Mouse (Mus musculus): Measurements from ENCODE around the gene 9930104L06Rik. TPM values are rescaled to one million over a fixed set of nuclear protein-coding genes. Genes with fewer than 3 reads are reported as not detected.
"Not testable (repeated sequence)": the region's sequence is repeated elsewhere in the genome, so short reads cannot be mapped to it uniquely, and the experiment has no call there.

The 9930104L06Rik gene
- polyA plus RNA-seq, 1 experiment from 2014 or later: 10.1 TPM

DNA sequence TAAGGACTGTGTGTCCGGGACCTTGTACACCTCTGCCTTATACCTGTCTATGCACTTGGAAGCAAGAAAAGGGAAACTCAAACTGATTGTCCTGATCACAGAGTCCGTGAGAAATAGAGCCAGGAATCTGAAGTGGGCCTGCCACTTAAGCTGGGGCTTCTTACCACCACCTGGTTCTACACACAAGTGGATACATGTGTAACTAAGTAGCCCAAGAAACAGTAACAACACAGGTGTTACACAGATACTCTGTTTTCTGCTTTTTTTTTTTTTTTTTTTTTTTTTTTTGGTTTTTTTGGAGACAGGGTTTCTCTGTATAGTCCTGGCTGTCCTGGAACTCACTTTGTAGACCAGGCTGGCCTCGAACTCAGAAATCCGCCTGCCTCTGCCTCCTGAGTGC, 2.4 kb downstream of the 9930104L06Rik start, which contains the start of gene Cdca8:
Gene Cdca8 (minus strand): TSS at position 101 of the 400 bp plus-strand sequence.
- not testable (repeated sequence) for H3K27me3 ChIP-seq (replicated peaks); H3K9ac ChIP-seq; ATAC-seq; H3K36me3 ChIP-seq; H3K4me2 ChIP-seq (replicated peaks); H3K9me3 ChIP-seq; H3K27ac ChIP-seq; H3K4me3 ChIP-seq (replicated peaks)
- H3K4me1 ChIP-seq (replicated peaks): peaks cover 12% of the 10 kb centered on the region
- 90% methylated on average over 4 of the region's 4 CpGs for WGBS

DNA sequence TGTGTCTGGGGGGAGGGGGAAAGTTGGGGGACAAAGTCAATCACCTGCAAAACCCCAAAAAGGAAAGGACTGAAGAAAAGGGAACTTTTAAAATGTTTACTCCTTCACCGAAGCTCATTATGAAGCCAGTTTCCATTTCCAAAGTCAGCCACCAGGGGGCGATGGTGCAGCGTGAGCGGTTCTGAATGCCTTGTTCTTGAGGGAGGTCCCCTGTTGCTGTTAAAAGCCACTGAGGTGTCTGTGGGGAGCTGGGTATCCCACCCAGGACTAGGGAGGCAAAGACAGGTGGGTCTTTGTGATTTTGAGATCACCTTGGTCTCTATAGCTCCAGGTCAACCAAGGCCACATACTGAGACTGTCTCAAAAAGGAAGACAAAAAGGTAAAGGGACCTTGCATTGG, 6.2 kb downstream of the 9930104L06Rik start:
- no peak overlapping the region for H3K27ac ChIP-seq
- peak; percentile 67; the same call in 1 of the 2 replicates for ATAC-seq
- H3K4me1 ChIP-seq (replicated peaks): no peaks in the 10 kb centered on the region
- no peaks in the 10 kb centered on the region for H3K9me3 ChIP-seq
- H3K9ac ChIP-seq: no peak overlapping the region
- H3K36me3 ChIP-seq: peaks cover 3% of the 10 kb centered on the region; the same call in 1 of the 2 replicates
- no peak overlapping the region for H3K4me3 ChIP-seq (replicated peaks)
- H3K27me3 ChIP-seq (replicated peaks): no peaks in the 10 kb centered on the region
- 6% methylated on average over 4 of the region's 4 CpGs for WGBS
- H3K4me2 ChIP-seq (replicated peaks): no peak overlapping the region

DNA sequence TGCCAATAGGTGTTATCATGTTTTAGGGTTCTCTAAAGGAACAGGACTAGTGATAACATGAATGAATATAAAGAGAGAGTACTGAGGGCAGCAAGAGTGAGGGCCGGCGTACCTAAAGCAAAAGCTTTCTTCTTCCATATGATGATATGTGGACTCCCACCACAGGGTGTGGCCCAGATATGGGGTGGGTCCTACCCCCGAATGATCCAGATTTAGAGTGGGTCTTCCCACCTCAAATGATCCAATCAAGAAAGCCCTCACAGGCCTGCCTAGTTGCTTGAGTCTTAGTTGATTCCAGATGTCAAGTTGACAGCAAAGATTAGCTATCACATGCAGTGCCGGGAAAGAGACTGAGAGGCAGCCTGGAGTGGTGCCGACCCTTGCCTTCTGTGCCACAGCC, 6.9 kb downstream of the 9930104L06Rik start:
- no peak for ATAC-seq
- no peak overlapping the region for H3K27ac ChIP-seq
- WGBS: 87% methylated on average over 5 of the region's 5 CpGs

DNA sequence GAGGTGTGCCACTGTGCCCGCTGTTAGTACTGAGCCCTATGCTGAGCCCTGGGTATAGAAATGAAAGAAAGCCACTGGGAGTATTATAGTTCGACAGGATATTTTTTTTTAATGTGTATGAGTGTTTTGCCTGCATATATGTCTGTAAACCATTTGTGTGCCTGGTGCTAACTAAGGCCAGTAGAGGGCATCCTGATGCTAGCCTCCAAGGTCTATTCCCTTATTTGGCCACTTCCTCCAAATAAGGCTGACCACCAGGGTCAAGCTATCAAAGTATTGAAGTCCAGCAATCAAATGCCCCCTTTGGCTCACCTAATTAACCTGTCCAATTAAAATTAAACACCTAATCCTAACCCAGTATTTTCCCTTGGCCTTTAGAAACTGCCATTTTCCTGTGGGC, 8.1 kb downstream of the 9930104L06Rik start:
- H3K4me1 ChIP-seq (replicated peaks): no peaks in the 10 kb centered on the region; the same call in 1 of the 2 replicates
- no peak overlapping the region for H3K9ac ChIP-seq
- H3K27me3 ChIP-seq (replicated peaks): no peaks in the 10 kb centered on the region
- H3K4me2 ChIP-seq (replicated peaks): no peak overlapping the region
- WGBS: 58% methylated on average over 2 of the region's 2 CpGs
- no peaks in the 10 kb centered on the region for H3K36me3 ChIP-seq
- no peak for ATAC-seq
- no peak overlapping the region for H3K4me3 ChIP-seq (replicated peaks)
- H3K27ac ChIP-seq: no peak overlapping the region
- H3K9me3 ChIP-seq: no peaks in the 10 kb centered on the region

More for the DNA sequence above, 6.9 kb downstream of the 9930104L06Rik start:
- Histone ChIP-seq H3K4me3 (replicated peaks) (no peak overlapping the region), H3K27me3 (replicated peaks) (no peaks in the 10 kb centered on the region), H3K9me3 (no peaks in the 10 kb centered on the region), H3K4me1 (replicated peaks) (no peaks in the 10 kb centered on the region), H3K4me2 (replicated peaks) (no peak overlapping the region), H3K9ac (no peak overlapping the region), H3K36me3 (peaks cover 3% of the 10 kb centered on the region; the same call in 1 of the 2 replicates)

DNA sequence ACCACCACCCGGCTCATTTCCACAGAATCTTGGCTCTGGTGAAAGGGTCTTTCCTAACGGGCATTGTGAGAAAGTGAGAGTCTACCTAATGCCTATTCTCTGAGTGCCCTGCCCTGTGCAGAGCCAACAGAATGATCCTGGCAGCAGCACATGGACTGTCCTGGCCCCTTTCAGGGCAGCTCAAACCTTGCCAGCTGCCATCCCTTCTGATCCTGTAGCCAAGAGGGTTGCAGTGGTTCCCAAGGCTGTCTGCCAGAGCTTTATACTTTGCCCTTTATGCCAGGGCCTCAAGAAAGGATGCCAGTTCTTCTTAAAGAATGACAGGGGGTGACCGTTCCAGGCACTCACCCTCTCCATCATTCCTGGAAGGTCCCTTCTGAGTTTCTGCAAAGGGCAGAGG, 12.6 kb downstream of the 9930104L06Rik start:
- Histone ChIP-seq H3K9ac (no peak overlapping the region), H3K4me1 (replicated peaks) (peaks cover 5% of the 10 kb centered on the region; the same call in 1 of the 2 replicates), H3K27ac (no peak overlapping the region), H3K9me3 (no peaks in the 10 kb centered on the region), H3K27me3 (replicated peaks) (0 out of 2 replicates have a peak, but pooled peaks cover under 1% of the 10 kb centered on the region), H3K4me2 (replicated peaks) (no peak overlapping the region), H3K4me3 (replicated peaks) (no peak overlapping the region), H3K36me3 (no peaks in the 10 kb centered on the region)
- no peak for ATAC-seq
- 89% methylated on average over 3 of the region's 3 CpGs for WGBS

DNA sequence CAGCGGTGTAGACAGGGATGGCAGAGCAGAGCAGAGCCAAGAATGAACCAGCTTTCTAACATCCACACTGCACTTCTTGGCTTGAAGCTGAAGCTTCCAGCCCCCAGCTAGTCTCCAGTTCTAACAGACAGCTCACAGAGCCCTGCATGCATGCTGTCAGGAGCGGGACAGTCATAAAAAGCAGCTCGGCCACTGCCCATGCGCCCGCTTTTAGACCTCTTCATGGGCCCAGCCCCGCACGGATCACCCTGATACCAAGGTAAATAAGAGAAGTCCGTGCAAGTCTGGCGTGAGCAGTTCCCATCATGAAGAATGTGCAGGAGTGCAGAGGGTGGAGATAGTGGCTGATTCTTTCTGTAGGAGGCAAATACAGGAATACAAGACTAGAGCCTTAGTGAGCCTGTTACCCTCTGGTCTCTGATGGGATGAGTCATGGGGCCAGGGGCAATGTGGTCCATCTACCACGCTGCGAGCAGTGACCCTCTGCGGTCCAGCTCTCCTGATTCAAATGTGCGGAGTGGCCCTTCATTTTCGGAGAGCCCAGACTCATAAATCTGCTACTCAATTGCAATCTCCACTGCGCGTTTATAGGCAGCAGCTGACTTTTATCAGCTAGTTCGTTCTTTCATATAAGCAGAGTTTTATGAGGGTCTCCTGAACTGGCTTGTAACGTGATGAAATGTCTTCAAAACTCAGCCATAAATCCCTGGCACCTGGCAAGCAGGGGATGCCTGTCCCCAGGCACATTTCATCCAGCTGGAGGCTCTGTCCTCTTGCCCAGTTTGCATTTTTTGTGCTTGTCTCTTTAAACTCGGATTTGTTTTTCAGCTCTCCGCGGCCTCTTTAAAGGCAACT, 13.6 kb downstream of the 9930104L06Rik start:
- 0 out of 2 replicates have a peak, but pooled peaks cover 3% of the 10 kb centered on the region for H3K27me3 ChIP-seq (replicated peaks)
- H3K9ac ChIP-seq: no peak overlapping the region
- H3K9me3 ChIP-seq: no peaks in the 10 kb centered on the region
- peak; percentile 36 for ATAC-seq
- 44% methylated on average over 21 of the region's 21 CpGs for WGBS
- no peak overlapping the region for H3K4me3 ChIP-seq (replicated peaks)
- H3K27ac ChIP-seq: no peak overlapping the region
- no peaks in the 10 kb centered on the region for H3K36me3 ChIP-seq
- peaks cover 5% of the 10 kb centered on the region; the same call in 1 of the 2 replicates for H3K4me1 ChIP-seq (replicated peaks)
- H3K4me2 ChIP-seq (replicated peaks): peak overlapping the region; percentile 33

DNA sequence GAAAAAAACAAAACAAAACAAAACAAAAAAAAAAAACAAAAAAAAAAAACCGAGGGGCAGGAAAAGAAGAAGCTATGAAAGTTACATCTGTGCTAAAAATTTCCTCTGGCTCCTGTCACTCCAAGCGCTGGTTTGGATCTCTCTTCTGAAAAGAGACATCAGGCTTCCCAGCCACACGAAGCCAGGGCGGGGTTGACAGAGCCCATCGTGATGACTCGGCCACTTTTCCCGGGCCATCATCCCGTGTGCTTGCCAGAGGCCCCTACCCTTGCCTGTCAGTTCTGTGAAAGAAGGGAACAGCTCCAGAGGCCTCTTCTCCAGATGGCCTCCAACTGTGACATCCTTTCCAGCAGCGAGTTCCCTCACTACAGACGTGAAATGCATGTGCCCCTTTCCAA, 14.2 kb downstream of the 9930104L06Rik start:
- Histone ChIP-seq H3K27ac (no peak overlapping the region), H3K4me2 (replicated peaks) (no peak overlapping the region), H3K4me1 (replicated peaks) (peaks cover 5% of the 10 kb centered on the region; the same call in 1 of the 2 replicates), H3K9ac (no peak overlapping the region), H3K4me3 (replicated peaks) (no peak overlapping the region), H3K9me3 (no peaks in the 10 kb centered on the region), H3K36me3 (no peaks in the 10 kb centered on the region), H3K27me3 (replicated peaks) (0 out of 2 replicates have a peak, but pooled peaks cover 3% of the 10 kb centered on the region)
- 35% methylated on average over 10 of the region's 10 CpGs for WGBS
- ATAC-seq: no peak

DNA sequence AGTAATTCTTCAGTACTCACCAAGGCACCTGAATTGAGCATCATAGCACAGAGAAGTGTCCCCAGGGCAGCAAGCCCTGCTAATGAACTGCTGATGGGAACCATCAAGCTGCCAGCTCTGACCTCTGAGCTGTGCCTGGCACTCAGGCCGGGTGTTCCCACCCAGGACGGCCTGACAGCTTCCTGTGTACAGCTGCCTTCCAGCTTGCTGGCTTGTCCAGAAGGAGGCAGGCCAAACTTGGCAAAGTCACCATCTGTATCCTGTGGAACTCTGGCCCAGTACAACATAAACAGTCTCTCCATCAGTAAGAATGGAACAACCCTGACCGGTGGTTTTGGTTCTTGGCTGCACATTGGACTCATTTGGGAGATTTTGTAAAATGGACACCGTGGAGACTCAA, 16.7 kb downstream of the 9930104L06Rik start:
- no peak overlapping the region for H3K4me3 ChIP-seq (replicated peaks)
- H3K9me3 ChIP-seq: no peaks in the 10 kb centered on the region
- no peak for ATAC-seq
- H3K4me1 ChIP-seq (replicated peaks): peaks cover 5% of the 10 kb centered on the region; the same call in 1 of the 2 replicates
- H3K4me2 ChIP-seq (replicated peaks): no peak overlapping the region
- no peaks in the 10 kb centered on the region for H3K36me3 ChIP-seq
- 0 out of 2 replicates have a peak, but pooled peaks cover 3% of the 10 kb centered on the region for H3K27me3 ChIP-seq (replicated peaks)
- no peak overlapping the region for H3K9ac ChIP-seq
- WGBS: 50% methylated on average over 4 of the region's 4 CpGs
- no peak overlapping the region for H3K27ac ChIP-seq

DNA sequence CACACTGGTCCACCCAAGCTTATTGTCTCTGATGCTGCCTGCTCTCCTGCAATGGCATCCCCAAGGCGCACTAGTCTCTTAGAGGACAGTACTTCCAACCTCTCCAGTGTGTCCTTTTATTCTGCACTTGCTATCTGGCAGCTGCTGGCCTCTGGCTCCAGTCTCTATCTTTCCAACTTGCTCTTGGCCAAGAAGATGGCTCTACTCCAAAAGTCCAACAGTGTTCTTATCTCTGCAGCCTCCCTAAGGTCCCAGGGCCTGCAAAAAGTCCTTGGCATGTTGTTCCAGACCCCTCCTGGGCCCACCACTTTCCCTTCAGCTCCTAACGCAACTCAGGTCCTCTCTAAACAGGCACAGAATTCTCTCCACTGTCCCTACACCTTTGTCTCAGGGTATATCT, 20.4 kb downstream of the 9930104L06Rik start:
- WGBS: 67% methylated on average over 2 of the region's 2 CpGs

DNA sequence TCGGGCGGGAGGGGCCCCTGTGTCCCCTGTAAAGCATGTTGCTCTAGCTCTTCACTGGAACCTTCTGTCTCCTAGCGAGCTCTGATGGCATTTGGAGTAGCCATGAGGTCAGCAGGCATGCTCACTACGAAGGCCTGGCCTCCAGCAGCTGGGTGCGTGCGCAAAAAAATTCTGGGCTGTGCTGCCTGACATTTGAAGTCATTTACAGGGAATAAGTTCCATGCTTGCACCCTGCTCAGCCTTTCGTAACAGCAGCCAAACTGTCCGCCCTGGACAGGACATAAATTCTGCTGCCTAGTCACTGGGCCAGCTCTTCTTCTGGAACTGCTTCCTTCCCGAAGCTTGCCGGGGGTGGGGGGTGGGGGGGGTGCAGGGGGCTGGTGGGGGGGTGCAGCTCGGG, 22.2 kb downstream of the 9930104L06Rik start:
- H3K4me2 ChIP-seq (replicated peaks): no peak overlapping the region
- no peak for ATAC-seq
- 0 out of 2 replicates have a peak, but pooled peaks cover 3% of the 10 kb centered on the region for H3K27me3 ChIP-seq (replicated peaks)
- H3K4me1 ChIP-seq (replicated peaks): no peaks in the 10 kb centered on the region
- no peak overlapping the region for H3K4me3 ChIP-seq (replicated peaks)
- 38% methylated on average over 11 of the region's 11 CpGs for WGBS
- no peaks in the 10 kb centered on the region for H3K36me3 ChIP-seq
- no peaks in the 10 kb centered on the region for H3K9me3 ChIP-seq
- H3K9ac ChIP-seq: no peak overlapping the region
- H3K27ac ChIP-seq: no peak overlapping the region

More for the DNA sequence above, 20.4 kb downstream of the 9930104L06Rik start:
- H3K36me3 ChIP-seq: no peaks in the 10 kb centered on the region
- no peaks in the 10 kb centered on the region for H3K4me1 ChIP-seq (replicated peaks)
- no peak overlapping the region for H3K4me2 ChIP-seq (replicated peaks)
- H3K27me3 ChIP-seq (replicated peaks): 0 out of 2 replicates have a peak, but pooled peaks cover 3% of the 10 kb centered on the region
- no peak overlapping the region for H3K4me3 ChIP-seq (replicated peaks)
- H3K9me3 ChIP-seq: no peaks in the 10 kb centered on the region
- no peak overlapping the region for H3K9ac ChIP-seq
- H3K27ac ChIP-seq: no peak overlapping the region
- no peak for ATAC-seq

DNA sequence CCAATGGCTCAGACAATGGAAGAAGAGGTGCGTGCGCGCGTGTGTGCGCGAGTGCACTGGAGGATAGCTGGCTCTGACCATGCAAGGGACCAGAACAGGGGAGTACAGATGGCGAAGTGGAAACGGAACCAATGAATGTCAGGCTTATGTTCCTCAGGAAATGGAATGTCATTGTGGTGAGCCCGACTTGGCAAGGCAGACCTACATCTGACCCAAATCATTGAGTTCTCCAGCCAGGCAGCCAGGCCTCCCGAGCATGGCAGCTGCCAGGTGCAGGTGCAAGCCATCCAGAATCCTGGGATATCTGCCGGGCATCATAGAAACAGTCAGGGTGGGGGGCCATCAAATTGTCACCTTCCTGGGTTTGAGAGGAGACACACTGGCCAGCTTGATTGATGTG, 24.1 kb downstream of the 9930104L06Rik start:
- H3K4me2 ChIP-seq (replicated peaks): no peak overlapping the region
- no peaks in the 10 kb centered on the region for H3K27me3 ChIP-seq (replicated peaks)
- no peaks in the 10 kb centered on the region for H3K9me3 ChIP-seq
- H3K27ac ChIP-seq: no peak overlapping the region
- no peak for ATAC-seq
- H3K4me3 ChIP-seq (replicated peaks): no peak overlapping the region
- WGBS: 88% methylated on average over 11 of the region's 11 CpGs
- no peak overlapping the region for H3K9ac ChIP-seq
- no peaks in the 10 kb centered on the region for H3K36me3 ChIP-seq
- no peaks in the 10 kb centered on the region for H3K4me1 ChIP-seq (replicated peaks)

DNA sequence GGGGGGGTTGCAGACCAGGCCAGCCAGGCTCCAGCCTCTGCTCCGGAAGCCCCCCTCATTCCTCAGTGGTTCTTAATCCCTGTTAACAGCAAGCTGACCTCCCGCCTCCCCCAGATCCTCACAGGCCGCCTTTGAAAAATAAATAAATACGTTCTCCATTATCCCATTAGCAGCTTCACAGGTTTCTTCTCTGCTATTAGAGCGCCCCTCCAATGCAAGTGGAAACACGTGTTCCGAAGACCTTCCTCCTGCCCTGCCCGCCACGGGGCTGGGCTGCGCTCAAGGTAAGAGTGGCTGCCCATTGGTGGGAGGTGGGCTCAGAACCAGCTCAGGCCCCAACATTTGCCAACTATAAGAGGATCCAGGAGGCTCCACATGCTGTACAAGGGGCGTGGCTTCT, 25.7 kb downstream of the 9930104L06Rik start:
- H3K4me3 ChIP-seq (replicated peaks): no peak overlapping the region

More for the DNA sequence above, 25.7 kb downstream of the 9930104L06Rik start:
- H3K36me3 ChIP-seq: no peaks in the 10 kb centered on the region
- H3K9ac ChIP-seq: no peak overlapping the region
- no peaks in the 10 kb centered on the region for H3K27me3 ChIP-seq (replicated peaks)
- WGBS: 38% methylated on average over 11 of the region's 11 CpGs
- no peak for ATAC-seq
- H3K27ac ChIP-seq: no peak overlapping the region
- H3K9me3 ChIP-seq: no peaks in the 10 kb centered on the region
- no peaks in the 10 kb centered on the region for H3K4me1 ChIP-seq (replicated peaks)
- H3K4me2 ChIP-seq (replicated peaks): no peak overlapping the region
